Mouse (Mus musculus): ENCODE results near the gene Myom3.
A peak's percentile ranks its signal among the peaks of the same experiment; 100 is the strongest.

The Myom3 gene

DNA sequence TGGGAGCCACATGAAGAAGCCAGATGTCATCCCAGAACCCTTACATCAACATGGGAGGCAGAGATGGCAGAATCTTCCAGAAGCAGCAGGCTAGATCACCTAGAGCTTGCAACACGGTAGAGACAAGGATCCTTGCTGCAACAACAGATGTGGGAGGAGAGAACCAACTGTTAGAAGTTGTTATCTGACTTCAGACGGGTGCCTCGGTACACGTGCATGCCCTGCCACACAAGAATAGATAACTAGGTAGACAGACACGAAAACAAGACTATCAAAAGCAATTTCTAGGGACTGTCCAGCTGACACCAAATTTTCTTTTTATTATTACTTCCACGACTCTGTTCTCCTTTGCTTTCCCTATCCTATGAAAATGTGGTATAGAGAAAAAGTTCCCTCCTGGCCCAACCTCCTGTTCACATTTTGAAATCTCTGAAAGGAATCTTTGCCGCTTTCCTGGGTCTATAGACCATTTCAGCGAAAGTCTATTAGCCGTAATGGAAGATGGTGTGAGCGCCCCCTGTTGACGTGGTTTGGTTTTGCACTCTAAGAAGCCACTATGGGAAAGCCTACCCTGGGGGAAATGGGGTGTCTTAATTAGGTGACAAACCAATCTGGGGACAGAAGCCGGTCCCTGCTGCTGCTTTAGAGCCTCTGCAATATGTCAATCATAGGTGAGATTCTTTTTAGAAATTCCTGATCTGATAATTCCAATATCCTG, 57.5 kb downstream of the Myom3 start:
- DNase-seq = peak; percentile 61 to 75

DNA sequence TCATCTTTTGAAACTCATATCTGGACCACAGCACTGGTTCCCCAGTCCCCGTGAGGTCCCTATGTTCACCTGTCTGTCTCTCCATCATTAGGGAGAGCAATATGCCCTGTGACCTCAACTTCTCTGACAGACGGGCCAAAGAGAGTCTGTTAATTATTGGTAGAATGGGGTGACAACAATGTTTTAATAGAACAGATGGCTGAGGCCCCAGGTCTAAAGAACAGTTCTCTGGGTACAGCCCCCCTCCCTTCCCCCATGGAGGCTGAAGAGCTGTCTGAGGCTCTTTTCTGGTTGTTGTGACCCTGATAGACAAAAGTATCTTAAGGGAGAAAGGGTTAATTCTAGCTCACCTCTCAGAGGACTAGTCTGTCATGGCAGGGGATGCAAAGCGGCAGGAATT, 58.9 kb downstream of the Myom3 start:
- DNase-seq = no peak

DNA sequence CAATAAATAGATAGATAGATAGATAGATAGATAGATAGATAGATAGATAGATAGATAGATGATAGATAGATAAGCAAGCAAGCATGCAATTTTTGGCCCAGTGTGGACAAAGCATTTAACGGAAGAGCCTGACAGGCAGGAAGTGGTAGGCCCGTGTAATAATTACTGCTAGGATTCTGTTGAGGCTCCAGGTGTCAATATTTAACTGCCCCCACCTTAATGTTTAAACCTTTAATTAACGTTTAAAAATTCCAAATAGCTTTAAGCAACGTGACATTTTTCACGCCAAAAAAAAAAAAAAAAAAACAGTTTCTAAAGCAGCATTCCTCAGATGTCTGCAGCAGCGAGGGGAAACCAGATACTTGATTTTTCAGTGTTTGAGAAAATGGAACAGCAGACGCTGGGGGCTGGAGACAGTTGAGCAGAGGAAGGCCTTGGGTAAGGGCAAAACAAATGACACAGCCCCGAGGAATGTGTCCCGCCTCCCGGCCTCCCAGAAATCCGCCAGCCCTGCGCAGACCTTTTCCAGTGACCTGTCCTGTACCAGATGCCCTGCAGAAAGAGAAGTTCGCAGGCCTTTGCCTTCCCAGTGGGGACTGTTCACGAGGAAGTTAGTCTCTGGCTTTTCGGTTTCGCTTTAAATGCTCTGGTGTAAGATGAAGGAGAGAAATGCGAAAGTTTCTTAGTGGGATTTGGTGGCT, 60.5 kb downstream of the Myom3 start:
- no peak for DNase-seq

DNA sequence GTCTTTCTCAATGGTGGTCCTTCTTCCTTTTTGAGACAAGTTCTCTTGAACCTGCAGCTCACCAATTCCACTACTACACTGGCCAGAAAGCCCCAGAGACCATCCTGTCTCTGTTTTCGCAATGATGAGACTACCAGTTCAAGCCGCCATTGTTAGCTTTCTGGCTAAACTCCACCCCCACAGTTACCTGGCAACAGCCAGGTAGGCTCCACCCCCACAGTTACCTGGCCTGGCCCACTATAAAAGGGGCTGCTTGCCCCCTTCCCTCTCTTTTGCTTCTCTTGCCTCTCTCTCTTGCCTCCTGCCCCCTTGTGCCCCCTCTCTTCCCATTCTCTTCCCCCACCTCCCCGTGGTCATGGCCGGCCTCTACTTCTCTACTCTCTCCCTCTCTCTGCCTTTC, 62.3 kb downstream of the Myom3 start:
- DNase-seq = no peak

DNA sequence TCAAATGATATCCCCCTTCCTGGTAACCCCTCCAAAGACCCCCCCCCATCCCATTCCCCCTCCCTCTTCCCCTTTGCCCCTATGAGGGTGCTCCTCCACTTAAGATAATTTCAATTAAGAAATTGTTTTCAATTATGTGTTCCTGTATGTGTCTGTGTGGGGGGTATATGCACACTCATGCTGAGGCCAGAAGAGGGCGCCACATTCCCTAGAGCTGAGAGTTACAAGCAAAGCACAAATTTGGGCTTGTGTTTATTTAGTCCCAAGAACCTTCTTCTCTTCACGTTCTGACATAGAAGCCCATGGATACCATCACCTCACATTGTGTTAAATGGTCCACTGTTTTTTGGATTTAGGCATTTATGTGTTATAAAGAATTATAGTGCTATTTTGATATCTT, 63.8 kb downstream of the Myom3 start:
- peak; percentile 41 to 72 for DNase-seq

DNA sequence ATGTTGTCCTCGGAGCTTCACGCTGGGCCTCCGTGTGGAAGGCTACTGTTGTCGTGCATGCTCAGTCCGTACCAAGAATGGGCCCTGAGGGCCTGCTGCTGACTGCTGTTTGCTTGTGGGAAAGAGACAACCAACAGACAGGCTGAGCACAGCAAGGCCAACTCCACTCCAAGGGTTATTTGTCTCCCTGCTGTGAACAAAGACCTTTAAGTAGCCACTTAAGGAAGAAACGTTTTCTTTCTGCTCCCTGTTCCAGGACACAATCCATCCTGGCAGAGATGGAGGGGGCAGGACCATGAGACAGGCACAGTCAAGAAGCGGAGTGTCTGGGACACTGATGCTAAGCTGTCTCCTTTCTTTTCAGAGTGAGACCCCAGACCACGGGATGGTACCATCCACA, 64.7 kb downstream of the Myom3 start:
- no peak for DNase-seq

DNA sequence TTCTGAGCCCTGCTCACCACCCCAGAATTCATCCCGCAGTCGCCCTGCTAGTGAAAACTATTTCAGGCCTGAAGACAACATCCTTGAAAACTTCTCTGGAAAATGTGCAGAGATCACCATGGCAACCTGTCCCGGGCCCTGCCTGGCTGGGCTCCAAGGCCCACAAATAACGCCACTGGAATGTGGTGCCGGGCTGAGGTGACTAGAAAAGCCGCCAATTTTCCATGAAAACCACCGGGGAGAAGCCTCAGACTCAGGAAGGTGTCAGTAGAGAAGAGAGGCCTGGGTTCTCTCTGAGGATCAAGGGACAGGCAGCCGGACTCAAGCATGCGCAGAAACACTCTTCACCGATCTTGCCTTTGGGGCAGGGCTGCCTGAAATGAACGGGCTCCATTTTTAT, 69.0 kb downstream of the Myom3 start:
- peak; percentile 34 to 37 for DNase-seq

DNA sequence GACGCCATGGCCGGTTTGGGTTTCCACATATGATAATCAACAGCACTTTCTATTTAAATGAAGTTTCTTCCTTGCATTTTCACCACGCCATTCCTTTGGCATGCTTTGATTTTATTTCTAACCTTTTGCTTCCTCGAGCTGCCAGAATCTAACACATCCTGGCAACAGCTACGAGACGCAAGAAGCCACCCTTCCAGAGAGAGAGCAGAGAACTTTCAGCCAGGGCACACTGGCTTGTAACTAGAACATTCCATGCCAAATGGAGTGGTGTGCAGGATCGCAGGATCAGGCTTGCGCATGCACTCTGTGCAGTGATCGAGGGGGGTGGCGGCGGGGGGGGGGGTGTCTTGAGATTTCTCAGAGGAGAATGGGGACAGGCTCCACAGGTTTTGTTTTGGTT, 72.6 kb downstream of the Myom3 start:
- peak in 1 of 2 experiments; percentile 24 for DNase-seq

DNA sequence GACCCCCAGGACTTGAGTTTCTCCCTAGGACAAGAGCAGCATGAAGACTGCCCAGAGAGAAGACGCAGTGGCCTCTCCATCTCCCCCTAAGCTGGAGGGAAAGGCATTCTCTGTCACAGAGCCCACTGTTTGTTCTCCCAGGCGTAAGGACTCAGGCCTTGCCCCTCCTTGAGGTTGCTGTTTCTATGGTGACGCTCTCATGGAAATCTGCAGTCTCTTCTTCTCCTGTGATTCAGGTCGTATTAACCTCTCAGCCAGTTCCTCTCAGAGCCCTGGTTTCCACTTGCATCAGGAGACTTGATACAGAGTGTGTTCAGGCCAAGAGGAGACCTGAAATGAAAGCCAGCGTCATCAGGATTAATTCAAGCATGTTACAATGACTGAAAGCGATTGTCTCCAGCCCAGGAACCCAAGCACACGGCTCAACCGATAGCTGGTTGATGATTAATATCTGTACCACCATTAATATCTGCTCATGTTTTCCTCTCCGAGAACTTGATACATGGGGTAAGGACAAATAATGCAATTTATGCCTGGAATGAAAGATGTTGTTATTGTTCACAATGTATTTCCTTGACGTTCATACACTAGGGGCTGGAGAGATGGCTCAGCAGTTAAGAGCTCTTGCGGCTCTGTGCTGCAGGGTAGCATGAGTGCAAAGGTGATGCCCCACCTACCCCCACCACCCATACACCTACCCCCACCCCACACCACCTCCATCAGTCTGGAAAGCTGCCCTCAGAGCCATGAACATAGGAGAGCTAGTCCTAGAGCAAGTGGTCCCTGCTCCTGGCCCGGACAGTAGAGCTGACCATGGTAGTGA, 74.0 kb downstream of the Myom3 start:
- DNase-seq = peak; percentile 59 to 61

DNA sequence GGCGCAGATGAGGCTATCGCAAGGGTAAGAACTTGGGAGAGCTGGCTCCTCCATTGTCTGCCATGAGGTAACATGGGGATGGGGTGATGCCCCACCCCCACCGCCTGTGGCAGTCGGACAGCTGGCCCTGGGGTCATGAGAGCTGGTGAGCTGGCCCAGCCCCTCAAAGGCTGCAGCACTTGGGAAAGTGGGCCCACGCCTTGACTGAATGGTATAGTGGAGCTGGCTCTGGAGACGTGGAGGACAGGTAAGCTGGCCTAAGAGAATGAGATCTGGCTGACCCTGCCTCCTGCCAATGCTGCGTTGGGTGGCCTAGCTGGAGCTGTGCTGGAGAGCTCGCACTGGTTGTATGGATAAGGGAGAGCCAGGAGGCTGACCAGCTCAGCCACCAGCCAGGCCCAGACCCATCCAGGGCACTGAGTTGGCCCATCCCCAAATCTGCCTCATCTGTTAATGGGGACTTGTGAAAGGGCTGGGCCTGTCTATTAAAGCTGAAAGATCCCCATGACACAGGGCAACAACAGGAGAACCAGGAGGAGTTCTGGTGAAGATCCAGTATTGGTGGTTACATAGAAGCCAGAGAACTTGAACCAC, 74.7 kb downstream of the Myom3 start:
- peak; percentile 12 to 46 for DNase-seq

DNA sequence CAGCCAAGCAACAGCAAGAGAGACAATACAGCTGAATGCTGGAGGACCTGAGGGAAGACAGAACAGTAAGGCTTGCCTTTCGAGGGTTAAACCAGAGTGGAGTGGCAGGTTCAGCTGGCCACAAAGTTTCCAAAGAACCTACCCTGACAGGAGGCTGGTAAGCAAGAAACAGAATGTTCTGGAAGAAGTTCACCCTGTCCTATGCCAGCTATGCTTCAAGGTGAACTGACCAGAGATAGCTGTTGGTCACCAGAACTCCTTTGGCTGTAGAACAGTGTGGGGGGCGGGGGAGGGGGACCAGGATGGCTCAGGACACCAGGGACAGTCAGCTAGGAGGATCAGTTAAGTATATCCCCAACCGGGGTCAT, 79.4 kb downstream of the Myom3 start:
- DNase-seq = no peak

DNA sequence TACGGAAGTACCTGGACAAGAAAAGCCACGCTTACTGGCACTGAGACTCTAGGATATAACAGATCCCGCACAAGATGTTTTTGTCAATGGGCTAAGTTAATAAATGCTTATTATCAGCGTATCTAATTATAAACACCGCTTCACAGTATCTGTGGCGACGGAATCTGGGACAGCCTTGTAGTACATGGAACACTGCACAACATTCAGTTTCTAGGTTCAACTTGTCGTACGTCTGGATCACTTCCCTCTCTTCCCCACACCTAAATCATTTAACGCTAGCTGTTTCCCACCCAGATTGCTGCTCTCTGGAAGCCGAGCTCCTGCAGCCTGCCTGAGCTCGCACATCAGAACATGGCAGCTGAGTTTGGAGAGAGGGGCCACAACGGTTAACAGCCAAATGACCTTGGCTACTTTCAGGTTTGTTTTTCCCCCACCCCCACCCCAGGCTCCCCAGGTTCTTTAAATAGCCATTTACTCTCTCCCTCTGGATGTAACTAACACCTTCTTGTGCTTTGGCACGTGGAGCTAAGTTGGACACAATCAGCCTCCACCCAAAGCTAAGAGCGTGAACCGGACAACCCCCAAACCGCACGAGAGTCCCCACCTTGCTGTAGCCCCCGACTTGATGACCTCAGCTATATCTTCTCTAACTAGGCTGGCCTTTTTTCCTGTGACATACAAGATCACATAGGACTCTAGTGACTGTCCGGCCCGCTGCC, 79.9 kb downstream of the Myom3 start:
- DNase-seq = no peak

DNA sequence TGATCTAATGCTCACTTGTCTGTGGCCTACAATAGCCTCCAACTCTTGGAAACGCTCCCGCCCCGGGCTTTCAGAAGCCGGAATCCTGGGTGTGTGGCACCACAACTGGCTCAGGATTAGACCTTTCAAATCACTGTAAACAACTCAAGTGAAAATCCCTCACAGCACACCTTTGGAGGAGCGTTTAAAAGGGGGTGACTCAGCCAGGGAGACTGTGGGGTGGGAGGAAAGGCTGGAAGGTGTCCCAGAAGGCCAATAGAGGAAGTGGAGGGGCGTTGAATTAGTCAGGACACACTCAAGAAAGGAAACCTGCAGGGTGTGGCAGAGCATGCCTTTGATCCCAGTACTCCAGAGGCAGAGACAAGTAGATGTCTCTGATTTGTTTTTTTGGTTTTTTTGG, 84.9 kb downstream of the Myom3 start:
- DNase-seq = no peak

DNA sequence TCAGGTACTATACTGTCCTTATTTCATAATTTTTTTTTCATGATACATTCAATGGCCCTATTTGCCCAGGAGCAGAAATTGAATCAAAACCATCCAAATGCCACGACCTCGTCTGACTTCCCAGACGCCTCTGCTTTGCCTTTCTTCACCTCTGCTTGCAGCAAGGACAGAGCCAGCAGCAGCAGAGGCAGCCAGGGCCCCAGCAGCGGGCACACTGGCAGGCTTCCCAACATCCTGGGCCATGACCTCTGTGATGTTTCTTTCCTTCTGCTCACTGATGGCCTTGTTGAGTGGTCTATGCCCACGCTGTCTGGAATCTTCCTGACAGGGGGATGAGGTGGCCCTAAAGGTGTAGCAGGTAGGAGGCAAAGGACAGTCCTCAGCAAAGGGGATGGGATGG, 88.1 kb downstream of the Myom3 start:
- no peak for DNase-seq

DNA sequence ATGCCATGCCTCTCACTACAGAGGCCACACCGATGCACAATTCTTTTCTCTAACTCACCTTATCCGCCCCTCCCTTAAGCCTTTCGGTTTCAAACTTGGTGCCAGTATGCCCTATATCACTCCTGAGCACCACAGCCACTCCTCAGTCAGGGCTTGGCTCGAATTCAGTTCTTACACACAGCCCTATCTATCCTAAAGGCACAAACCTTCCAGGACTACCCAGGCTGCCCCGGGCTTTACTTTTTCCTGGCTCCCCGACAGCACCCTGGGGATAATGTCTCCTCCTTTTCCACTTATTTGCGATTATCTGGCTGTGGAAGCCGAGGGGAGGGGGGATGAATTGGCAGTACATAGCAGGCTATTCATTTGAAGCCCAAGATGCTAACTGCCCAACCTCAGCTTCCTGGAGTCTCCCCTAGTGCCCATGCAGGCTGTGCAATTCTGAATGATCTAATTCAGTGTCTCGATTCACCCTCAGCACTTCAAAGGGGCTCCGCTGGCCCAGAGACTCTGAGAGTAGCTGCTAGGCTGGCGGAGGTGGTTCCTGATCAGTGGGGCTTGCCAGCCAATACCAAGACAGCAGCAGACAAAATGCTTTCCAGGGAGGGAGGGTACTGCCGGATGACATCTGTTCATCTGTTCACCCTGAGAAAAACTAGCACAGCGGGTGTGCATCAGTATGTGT, 91.0 kb downstream of the Myom3 start:
- peak; percentile 61 to 71 for DNase-seq

DNA sequence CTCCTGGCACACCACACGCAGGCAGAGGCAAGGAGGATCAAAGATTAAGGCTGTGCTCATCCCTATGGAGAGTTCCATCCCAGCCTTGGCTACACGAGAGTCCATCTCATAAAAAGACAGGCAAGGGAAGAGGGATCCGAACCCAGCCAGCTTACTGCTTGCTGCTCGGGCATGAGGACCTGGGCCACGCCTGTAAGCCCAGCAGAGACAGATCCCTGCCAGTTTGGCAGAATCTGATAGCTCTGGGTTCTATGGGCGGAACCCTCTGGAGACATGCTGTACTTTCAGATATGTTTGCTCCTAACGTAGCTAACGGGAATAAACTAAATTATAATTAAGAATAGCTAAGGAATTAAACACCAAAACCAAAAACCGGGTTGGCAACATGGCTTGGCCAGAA, 92.4 kb downstream of the Myom3 start:
- DNase-seq = no peak

DNA sequence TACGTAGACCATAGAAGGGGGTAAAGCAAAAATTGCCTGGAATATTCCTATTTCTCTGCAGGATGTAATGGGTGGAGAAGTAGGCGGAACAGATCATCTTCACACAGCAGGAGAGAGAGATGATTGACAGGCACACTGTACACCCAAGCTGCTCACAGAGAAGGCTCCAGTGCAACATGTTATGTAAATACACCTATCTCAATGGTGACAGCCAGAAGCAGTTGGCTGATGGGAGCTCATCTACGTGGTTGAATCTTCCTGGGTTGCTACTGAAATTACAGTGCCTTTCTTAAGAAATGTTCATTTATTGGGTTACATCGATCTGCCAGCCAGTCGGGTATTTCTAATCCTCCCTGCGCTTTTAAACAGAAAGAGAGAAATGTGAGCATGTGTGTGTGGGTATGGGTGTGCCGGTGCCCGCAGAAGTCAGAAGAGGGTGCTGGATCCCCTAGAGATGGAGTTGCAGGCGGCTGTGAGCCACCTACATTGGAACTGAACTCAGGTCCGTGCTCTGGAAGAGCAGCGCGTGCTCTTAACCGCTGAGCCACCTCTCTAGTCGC, 94.6 kb downstream of the Myom3 start:
- DNase-seq = no peak

DNA sequence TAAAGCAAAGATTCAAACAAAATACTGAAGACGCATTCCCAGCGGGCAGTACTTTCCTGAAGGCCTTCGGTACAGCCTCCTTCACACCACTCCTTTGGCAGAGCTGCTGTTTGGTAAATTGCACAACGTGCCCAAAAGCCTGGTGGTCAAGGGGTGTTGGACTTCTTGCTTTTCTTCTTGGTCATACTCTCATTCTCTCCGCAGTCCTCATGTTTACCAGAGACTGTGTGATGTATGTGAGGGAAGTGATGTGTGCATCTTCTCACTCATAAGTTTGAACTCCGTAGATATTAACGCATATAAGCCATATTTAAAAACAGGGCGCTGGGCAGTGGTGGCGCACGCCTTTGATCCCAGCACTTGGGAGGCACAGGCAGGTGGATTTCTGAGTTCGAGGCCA, 95.1 kb downstream of the Myom3 start:
- no peak for DNase-seq

DNA sequence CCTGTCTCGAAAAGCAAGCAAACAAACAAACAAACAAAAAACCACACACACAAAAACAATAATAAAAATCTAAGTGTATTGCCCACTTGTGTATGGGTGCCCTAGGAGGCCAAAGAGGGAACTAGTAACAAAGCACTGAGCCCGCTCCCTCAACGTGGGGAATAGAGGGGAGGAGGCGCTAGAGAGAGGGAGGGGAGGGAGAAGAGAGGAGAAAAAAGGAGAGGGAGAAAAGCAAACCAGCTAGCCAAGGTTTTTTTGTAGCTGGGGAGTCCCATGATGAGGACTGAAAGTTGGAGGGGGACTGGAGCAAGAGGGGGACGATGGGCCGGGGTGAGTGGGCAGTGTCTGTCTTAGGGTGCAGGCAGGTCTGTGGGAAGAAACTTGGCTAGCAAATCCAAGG, 95.6 kb downstream of the Myom3 start:
- no peak for DNase-seq

DNA sequence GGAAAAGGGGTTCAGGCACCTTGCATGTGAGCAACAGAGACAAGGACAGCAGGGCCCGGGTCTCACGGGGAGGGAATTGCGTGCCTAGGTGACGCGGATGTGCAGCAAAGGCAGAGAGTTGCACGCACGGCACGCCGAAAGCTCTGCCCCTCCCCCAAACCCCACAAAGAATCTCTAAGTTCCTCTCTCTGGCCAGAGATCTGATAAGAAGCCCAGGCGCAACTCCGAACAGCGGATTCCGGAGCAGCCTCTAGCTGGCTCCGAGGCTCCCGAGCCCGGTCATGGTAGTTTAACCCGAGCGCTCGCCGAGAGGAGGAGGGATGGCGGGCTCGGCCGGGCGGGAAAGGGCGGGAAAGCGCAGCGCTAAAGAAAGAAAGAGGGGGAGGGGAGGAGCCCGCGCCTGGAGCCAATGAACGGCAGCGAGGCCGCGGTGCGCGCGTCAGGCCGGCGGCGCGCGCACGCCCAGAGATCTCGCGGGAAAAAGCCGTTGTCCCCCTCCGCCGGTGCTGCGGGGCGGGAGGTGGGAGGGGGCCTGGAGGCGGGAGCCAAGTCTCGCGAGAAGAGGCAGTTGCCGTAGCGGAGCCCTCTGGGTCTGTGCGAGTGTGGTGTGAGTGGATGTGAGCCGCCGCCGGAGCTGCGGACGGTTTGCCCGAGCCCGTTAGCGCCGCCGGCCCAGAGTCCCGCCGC, 96.2 kb downstream of the Myom3 start, which contains the start of gene Srsf10:
Gene Srsf10, plus strand, starts transcription at position 212 of the 687 bp plus-strand sequence.
- peak; percentile 97 to 98 for DNase-seq

Data from cerebellum, postnatal 14 days (tissue).